Mouse (Mus musculus) urinary bladder, postnatal 14 days (tissue): ENCODE measurements at regions not wholly inside any gene's neighbourhood (a gene's known extent, or its start where the extent isn't known, plus 50 kb on each side); places are given as distances from the start of the nearest gene placed in this dataset.

Experiments used
- DNase-seq: peaks from one replicate; pipeline ENCODE4 v3.0.0; 2021; ENCODE audit warnings: low spot score

DNA sequence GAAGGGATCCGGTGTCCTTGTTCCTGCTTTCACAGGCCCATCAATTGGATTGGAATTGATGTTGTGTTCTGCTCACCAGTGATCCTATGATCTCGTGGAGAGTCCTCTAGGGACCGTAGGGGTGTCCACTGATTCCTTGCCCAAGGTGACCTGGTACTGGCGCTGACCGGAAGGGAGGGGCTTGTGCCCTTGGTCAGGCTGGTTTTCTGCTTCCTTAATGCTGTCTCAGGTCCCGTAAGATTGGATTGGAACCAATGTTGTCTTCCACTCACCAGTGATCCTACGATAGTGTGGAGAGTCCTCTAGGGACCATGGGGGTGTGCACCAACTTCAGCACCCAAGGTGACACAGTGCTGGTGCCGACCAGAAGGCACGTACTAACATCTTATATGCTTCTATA, 324.9 kb upstream of the Ptchd4 start:
- no peak for DNase-seq

DNA sequence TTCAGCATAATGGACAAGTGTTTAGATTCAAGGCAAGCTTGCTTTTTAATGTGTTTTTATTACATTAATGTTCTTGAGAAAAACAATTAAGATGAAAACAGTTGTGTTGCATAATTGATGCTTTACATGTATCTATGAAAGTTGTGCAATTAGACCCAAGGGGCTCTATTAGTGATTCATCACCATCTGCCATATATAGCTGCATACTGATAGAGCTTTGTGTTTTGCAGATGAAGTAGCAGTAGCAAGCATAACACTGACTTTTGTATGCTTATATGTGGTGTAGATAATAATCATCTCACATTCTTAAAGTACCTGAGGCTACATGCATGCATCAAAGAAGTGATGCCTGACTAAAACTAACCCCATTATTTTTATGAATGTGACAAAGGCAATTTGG, 307.3 kb upstream of the Ptchd4 start:
- no peak for DNase-seq

DNA sequence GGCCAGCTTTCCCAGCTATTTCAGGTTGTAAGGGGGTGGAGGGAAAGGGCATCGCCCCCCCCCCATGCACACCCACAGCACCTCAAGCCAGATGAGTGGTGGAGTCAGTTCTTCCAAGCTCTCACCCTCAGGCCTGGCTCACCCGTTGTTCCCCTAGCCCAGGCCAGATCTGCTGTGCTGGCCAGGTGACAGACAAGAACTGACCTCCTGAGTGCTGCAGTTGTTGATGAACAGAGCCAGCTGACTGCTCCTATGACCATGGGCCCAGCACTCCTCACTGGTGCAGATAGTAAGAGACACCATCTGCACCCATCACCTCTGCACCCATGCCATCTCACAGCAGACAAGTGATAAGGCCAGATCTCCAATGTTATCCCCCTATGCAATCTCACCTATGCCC, 291.5 kb upstream of the Ptchd4 start:
- DNase-seq, result no peak

DNA sequence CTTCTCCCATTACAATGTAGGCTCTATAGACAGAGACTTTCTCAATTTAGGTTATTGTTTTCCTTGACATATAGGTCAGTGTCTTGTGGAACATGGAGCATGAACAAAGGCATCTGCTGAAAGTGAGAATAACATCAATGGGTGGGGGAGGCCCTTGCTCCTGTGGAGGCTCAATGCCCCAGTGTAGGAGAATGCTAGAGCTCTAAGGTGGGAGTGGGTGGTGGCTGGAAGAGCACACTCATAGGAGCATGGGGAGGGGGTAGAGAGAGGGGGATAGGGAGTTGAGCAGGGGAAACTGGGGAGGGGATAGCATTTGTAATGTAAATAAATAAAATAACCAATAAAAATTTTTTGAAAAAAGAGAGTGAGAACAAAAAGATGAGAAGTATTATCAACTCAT, 288.5 kb upstream of the Ptchd4 start:
- DNase-seq, result no peak

DNA sequence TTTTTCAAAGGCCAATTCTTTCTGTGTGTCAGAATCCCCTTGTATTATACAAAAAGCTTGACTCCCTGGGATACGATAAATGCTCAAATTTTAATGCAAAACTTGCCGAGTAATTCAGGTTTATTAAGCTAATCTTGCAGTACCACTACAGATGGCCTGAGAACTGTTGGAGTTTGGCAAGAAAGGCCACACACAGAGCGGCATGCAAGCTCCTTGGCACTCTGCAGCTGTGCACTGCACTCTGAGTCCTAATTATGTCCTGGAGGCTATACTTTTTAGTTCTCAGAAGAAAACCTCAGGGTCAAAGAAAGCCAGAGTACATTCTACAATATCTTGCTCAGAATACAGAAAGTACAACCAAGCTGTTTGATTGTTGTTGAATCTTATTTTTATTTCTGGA, 286.3 kb upstream of the Ptchd4 start:
- DNase-seq, result no peak

DNA sequence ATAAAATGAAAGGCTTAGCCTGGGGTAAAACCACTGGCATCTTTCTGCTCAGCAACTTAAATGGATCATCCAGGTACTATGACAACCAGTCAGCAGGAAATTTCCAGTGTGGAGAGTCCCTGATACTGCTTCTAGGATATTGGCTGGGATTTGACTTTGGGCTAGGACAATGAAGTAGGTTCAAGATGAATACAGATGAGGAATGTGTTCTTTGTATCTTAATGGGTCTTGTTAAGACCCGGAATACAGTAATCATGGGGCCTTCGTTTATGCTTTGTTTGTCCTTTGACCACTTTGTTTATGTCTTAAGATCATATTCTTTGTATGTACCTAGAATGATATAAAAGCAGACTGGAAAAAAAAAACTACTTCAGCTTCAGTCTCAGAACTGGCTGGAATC, 278.7 kb upstream of the Ptchd4 start:
- DNase-seq, result no peak

DNA sequence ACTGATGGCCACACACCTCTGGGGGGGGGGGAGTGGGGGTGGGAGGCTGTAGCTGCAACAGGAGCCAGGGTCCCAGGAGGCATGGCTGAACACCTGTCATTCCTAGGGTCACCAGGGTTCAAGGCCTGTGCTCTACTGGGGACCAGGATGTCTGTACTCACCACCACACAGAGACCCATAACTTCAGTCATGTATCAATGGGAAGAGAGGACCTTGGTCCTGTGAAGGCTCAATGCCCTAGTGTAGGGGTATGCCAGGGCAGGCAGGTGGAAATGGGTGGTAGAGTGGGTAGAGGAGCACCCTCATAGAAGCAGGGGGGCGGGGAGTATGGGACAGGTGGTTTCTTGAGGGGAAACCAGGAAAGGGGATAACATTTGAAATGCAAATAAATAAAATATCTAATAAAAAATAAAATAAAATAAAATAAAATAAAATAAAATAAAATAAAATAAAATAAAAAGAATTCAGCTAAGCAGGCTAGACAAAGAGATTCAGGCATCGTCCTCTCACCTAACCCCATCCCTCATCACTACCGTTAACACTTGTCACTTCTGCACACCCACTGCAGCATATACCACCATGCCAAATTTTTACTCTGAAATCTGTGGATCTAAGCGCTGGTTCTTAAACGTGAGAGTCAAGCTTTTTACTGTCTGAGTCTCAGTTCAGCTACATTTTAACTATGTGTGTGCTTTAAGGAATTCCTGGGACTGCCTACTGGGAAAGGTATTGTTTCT, 265.8 kb upstream of the Ptchd4 start:
- DNase-seq, result no peak

DNA sequence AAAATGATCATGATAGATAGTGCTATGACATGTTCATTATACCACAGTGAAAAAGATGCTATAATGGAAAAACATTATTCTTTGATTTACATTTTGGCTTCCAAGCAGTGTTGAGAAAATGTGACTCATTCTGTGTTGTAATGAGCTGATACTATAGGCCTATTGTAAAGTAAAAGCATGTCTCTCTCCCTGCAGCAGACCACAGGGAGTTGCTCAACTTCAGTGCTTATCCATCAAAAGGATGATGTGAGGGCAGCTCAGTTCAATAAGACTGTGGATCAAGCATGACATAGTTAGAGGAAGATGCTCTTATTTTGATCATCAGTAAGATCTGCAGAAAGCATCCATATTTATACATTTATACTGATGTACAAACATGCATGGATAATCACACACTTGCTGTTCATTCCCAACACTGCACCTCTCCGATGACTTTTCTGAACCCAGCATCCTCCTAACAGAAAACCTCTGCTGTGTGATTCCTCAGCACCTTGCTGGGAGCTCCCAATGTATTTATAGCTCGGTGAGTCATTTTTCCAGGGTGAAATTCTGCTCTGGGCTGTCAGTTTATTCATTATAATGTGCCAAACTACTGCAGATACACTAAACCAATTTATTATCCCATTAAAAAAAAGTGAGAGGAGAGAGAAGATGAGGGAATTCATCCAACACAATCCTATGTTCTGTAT, 224.8 kb upstream of the Ptchd4 start:
- no peak for DNase-seq

DNA sequence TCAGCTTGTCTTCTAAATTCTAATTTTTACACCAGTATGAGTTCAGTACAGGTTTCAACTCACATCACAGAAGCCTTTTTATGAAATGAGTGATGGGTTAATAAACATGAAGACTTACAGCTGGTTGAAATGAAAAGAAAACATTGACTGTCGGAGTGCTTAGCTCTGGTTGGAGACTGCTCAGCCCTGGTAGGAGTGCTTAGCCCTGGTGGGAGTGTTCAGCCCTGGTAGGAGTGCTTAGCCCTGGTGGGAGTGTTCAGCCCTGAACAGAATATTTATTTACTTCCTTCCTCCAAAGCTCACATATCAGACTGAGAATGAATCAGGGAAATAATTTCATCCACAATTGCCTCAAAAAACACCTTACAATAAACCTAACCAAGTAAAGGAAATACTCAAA, 202.1 kb upstream of the Ptchd4 start:
- DNase-seq, result no peak

DNA sequence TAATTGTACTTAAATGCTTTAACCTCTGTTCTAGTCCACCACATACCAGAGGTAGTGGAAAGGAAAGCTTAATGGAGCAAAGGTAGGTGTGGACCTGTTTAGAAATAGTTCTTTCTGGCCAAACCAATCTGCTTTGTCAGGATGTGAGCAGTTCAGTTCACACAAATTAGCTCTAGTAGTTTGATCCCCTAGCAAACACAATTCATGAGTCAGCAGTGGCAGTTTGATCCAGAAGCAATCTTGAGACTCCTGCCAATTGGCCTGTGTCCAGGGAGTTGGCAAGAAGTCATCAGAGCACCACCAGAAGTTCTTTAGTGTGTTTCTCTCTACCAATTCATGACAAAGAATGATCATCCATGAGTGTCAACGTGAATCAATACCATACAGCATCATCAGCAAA, 195.0 kb upstream of the Ptchd4 start:
- DNase-seq, result no peak

DNA sequence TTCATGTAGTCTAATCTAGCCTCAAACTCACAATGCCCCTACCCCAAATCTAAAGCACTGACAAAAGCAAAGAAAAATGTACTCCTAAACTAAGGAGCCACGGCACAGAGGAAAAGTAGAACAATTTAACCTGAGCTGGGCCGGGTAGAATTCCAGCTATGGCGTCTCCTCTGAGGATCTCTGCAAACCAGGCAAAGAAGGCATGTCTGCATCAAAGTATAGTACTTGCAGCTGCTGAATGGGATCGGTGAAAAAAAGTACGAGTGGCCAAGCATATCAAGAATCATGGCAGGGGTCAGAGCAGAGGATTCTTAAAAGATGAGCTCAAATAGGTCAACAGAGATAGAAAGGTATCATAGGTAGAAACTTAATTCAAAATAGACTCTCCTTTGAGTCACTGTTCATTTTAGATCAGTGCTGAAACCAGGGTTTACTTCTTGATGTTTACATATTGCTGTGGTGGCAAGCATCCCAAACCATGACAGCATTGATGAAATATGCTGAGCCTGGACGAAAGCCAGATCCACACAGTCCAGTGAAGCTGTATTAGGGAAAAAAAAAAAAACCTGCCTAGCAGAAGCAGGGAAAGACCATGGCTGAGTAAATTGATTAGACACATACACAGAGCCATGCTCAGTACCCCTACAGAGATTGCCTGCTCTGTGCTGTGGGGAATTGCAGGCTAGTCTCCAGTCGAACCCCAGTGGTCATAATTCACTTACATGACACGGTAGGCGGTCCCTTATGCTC, 189.1 kb upstream of the Ptchd4 start:
- DNase-seq, result peak; percentile 11

DNA sequence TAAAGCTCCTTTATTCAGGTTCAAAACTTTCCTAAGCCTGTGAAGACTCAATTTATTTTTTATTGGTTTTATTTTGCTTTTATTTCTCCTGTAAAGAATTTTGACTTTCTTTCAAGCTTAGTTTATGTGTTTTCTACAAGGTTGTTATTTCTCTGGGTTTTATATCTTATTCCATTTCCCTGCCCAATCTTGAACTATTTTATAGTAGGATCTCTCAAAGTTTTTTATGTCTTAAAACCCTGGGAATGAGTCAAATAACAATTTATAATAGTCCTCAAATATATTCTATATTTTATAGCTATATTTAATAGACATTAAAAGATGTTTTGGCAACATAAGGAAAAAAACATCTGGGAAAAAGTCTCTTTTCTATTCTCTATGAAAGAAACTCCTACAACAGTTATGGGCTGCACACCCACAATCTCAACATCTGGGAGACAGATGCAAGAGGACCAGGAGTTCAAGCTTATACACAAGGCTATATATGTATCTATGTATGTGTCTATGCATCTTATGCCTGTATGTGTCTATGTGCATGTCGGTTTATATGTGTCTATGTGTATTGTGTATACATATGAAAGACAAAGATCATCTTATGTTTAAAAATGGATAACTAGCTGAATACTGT, 146.2 kb upstream of the Ptchd4 start:
- DNase-seq, result no peak

DNA sequence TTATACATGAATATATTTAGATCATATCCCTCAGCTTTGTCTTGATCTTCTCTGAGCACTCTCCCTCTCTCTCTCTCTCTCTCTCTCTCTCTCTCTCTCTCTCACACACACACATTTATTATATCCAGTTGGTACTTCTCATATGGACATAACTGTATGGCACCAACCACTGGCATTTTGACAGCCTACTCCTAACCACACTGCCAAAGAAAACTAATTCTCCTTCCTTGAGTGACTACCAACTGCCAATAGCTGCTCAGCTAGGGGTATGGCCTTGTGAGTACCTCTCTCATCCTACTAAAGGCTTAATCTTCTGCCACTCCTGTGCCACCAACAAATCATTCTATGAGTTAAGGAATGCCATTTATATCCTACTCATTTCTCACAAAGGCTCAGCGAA, 127.2 kb upstream of the Ptchd4 start:
- no peak for DNase-seq

DNA sequence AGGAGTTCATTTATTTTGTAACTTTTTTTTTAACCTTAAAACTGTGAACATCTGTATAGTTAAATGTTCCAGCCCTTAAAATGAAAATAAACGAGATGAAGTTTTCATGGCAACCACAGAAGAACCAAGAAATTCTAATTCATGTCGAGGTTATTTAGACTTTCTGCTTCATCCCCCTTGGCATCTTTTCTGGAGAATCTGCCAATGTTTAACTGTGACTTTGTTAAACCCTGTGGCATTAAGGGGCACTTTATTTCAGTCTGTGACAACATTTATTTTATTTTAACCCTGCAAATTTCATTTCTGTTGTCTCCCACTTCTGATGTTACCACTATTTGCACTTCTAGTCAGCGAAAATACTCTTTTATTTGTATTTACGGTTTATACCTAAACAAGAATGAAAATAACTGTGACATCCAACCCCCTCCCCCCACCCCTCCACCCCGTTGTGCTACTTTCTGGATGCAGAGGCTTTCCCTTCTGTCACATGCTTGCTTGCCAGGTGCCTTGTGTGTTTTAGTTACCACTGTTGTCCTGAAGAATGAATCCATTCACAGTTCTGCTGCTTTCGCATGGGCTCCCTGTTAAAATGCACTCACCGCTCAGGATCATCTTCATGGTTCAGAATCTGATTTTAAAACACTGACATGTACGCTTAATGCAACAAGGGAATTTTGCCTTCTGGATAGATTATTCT, 125.4 kb upstream of the Ptchd4 start:
- no peak for DNase-seq
